Mouse (Mus musculus): ENCODE measurements around the gene Chst14.

Chst14 gene

GRCm38 (mm10) chr2:118903333-118903741 lies 23.0 kb upstream of the Chst14 start:
- CTCF ChIA-PET = interaction anchor here (1.4 kb wide), 1 partner anchor 19 kb away, joined by 3 read pairs; no protein-coding TSS in a partner anchor

- CTCF ChIA-PET = interaction anchor here (0.6 kb wide), 1 partner anchor 23 kb away, joined by 6 read pairs; no protein-coding TSS in a partner anchor
These were observed 20.7 kb upstream of the Chst14 start for GRCm38 (mm10) chr2:118905433-118906117.

GRCm38 (mm10) chr2:118906118-118906492 lies 20.2 kb upstream of the Chst14 start:
- CTCF ChIA-PET = interaction anchor here (0.5 to 0.6 kb wide), 2 partner anchors 24 to 103 kb away, joined by 4 to 6 read pairs; no protein-coding TSS in a partner anchor

GRCm38 (mm10) chr2:118907781-118908180 lies 18.5 kb upstream of the Chst14 start:
- CTCF ChIA-PET = no interaction called here

GRCm38 (mm10) chr2:118909151-118909550 lies 17.1 kb upstream of the Chst14 start:
- CTCF ChIA-PET = interaction anchor here (0.6 kb wide), 2 partner anchors 61 to 278 kb away, joined by 3 to 8 read pairs; no protein-coding TSS in a partner anchor

- CTCF ChIA-PET = interaction anchor here (0.7 kb wide), 1 partner anchor 151 kb away, joined by 5 read pairs; no protein-coding TSS in a partner anchor
These were observed 15.6 kb upstream of the Chst14 start for GRCm38 (mm10) chr2:118910605-118911278.

- CTCF ChIA-PET = interaction anchor here (0.8 kb wide), 1 partner anchor 93 kb away, joined by 3 read pairs; no protein-coding TSS in a partner anchor
These were observed 13.6 kb upstream of the Chst14 start for GRCm38 (mm10) chr2:118912706-118913105.

- CTCF ChIA-PET = interaction anchor here (0.6 kb wide), 1 partner anchor 26 kb away, joined by 3 read pairs; no protein-coding TSS in a partner anchor
These were observed 12.6 kb upstream of the Chst14 start for GRCm38 (mm10) chr2:118913551-118914276.

- CTCF ChIA-PET = no interaction called here
These were observed 11.6 kb upstream of the Chst14 start for GRCm38 (mm10) chr2:118914685-118915084.

GRCm38 (mm10) chr2:118916436-118916835 lies 9.9 kb upstream of the Chst14 start:
- CTCF ChIA-PET = interaction anchor here (0.6 kb wide), 1 partner anchor 295 kb away, joined by 3 read pairs; no protein-coding TSS in a partner anchor

GRCm38 (mm10) chr2:118918543-118918942 lies 7.8 kb upstream of the Chst14 start:
- CTCF ChIA-PET = interaction anchor here (0.5 kb wide), 1 partner anchor 250 kb away, joined by 3 read pairs; no protein-coding TSS in a partner anchor

- CTCF ChIA-PET = interaction anchor here (0.5 kb wide), 1 partner anchor 78 kb away, joined by 3 read pairs; no protein-coding TSS in a partner anchor
These were observed 5.9 kb upstream of the Chst14 start for GRCm38 (mm10) chr2:118920428-118920827.

- CTCF ChIA-PET = interaction anchor here (0.7 kb wide), 1 partner anchor 90 kb away, joined by 6 read pairs; no protein-coding TSS in a partner anchor
These were observed 344 bp upstream of the Chst14 start for GRCm38 (mm10) chr2:118925952-118926351.

- CTCF ChIA-PET = no interaction called here
These were observed 873 bp downstream of the Chst14 start for GRCm38 (mm10) chr2:118926998-118927739.

GRCm38 (mm10) chr2:118941341-118941740 lies 15.0 kb downstream of the Chst14 start:
- CTCF ChIA-PET = interaction anchor here (0.6 to 0.7 kb wide), 3 partner anchors 46 to 289 kb away, joined by 4 to 5 read pairs (median 5); no protein-coding TSS in a partner anchor

GRCm38 (mm10) chr2:118943232-118943631 lies 16.9 kb downstream of the Chst14 start:
- CTCF ChIA-PET = interaction anchor here (0.6 kb wide), 1 partner anchor 452 kb away, joined by 3 read pairs; no protein-coding TSS in a partner anchor

- CTCF ChIA-PET = no interaction called here
These were observed 22.5 kb downstream of the Chst14 start for GRCm38 (mm10) chr2:118948818-118949217.

GRCm38 (mm10) chr2:118949699-118950098 lies 23.4 kb downstream of the Chst14 start:
- CTCF ChIA-PET = no interaction called here

- CTCF ChIA-PET = no interaction called here
These were observed 30.2 kb downstream of the Chst14 start for GRCm38 (mm10) chr2:118956497-118956896.

GRCm38 (mm10) chr2:118959644-118960043 lies 33.3 kb downstream of the Chst14 start:
- CTCF ChIA-PET = no interaction called here

- CTCF ChIA-PET = no interaction called here
These were observed 34.1 kb downstream of the Chst14 start for GRCm38 (mm10) chr2:118960413-118960812.

All from spleen, embryonic (tissue).